Mouse (Mus musculus) heart, adult 2 months (tissue): ENCODE data around the gene 2410002F23Rik.

Experiments used
- CTCF ChIP-seq: fragments of 200-600 bp; IDR thresholded peaks from 2 replicates; pipeline ENCODE4 v1.8.1; 2022; ENCODE audit warnings: antibody characterized with exemption, mild to moderate bottlenecking, moderate library complexity
- EP300 ChIP-seq: fragments of 200-500 bp; IDR thresholded peaks from 2 replicates; pipeline ENCODE4 v1.6.1; 2011; ENCODE audit warnings: low read depth, low read length, control low read depth; ENCODE audit not compliant: insufficient read depth

- TF ChIP-seq EP300 (no peak), CTCF (no peak)
Observed at GRCm38 (mm10) chr7:44257278-44257677, 10.8 kb downstream of the 2410002F23Rik start, which contains the start of gene Acp4.
